Mouse (Mus musculus): ENCODE measurements around the gene Slbp. TPM values are rescaled to one million over a fixed set of nuclear protein-coding genes. Genes with fewer than 3 reads are reported as not detected.

The Slbp gene
- 369 and 394 TPM in 2 replicates for polyA plus RNA-seq (2014; fragmentation: Nextera tagmentation; extraction: Ambion mirVana)

DNA sequence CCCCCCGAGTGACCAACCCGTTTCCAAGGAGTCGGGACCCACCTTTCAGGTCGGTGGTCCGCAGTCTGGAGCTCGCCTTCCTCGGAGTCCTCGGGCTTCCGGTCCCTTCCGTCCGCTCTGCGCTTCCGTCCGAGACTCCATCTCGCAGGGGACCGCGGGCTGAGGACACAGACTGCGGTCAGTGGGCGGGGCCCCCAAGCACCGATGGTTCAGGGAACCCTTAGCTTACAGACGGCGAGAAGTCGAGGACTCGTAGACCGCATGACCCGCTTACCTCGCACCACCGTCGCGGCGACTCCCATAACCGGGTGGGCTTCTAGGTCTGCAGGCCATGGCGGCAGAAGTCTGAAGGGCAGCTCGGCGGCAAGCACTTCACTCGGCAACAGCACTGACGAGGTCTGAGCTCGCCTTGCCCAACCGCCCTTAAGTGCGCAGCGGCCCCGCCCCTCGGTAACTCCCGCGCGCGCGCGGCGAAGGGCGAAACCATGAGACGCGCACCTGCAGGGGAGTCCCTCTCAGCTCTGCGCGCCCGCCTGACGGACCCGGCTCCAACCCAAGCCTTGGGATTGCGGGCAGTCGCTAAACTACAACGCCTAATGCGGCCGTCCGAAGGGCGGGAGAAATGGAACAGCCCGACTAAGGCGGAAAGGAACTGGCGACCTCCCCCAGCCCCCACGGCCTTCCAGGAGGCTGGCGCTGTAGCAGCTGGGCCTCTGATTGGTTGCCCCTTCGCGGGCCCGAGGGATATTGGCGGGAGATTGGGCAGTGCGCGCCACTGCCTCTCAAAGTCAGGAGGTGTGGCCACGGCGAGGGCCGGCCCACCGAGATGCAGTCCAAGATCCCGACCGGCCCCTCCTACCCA lies at the start of gene Slbp:
TSS of gene Slbp (minus strand) at position 654 of the 862 bp plus-strand sequence.
- Histone ChIP-seq H3K36me3 (ENCODE audit: control insufficient read depth, insufficient read depth, low read length) (peaks cover 38% of the 10 kb centered on the region), H3K9ac (ENCODE audit: low read depth, low read length) (peak within 1 kb of the TSS; percentile 93), H3K4me2 (peak within 1 kb of the TSS; percentile 96), H3K9me3 (ENCODE audit: control insufficient read depth, low read length) (no peaks in the 10 kb centered on the region), H3K4me1 (replicated peaks; ENCODE audit: control insufficient read depth, insufficient read depth, low read length) (peaks cover 35% of the 10 kb centered on the region), H3K27ac (ENCODE audit: low read depth, low read length) (peak within 1 kb of the TSS; percentile 95), H3K27me3 (replicated peaks; ENCODE audit: control insufficient read depth, insufficient read depth, low read length) (no peaks in the 10 kb centered on the region), H3K4me3 (ENCODE audit: low read depth, low read length) (peak within 1 kb of the TSS; percentile 87)
- peak; percentile 93 for ATAC-seq (replicated peaks; ENCODE audit: low FRiP score)
- WGBS = under 1% methylated on average over 82 of the region's 82 CpGs
- DNase-seq (ENCODE audit: low spot score) = peak; percentile 99

DNA sequence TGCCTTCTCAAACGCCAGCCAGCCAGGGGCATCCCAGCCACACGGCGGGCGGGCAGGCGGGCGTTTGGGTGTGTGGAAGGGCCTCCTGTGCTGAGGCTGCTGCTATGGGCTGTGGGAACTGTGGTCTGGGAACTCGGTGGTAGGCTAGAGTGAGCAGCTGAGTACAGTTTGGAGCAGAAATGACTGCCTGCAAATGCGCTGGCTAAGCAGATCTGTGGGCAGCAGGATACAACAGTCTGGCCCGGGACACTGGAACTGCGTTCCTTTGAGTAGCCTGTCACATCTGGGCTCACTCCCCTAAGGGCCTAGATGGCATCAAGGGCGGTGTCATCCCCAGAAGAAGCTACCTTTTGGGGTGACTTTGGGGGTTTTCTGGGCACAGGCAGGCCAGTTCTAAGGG lies 49.5 kb upstream of the Slbp start:
- no peaks in the 10 kb centered on the region for H3K36me3 ChIP-seq (ENCODE audit: control insufficient read depth, insufficient read depth, low read length)
- H3K27me3 ChIP-seq (replicated peaks; ENCODE audit: control insufficient read depth, insufficient read depth, low read length) = peaks cover 26% of the 10 kb centered on the region
- H3K4me3 ChIP-seq (ENCODE audit: low read depth, low read length) = no peak overlapping the region
- H3K9ac ChIP-seq (ENCODE audit: low read depth, low read length) = no peak overlapping the region
- H3K4me2 ChIP-seq = no peak overlapping the region
- WGBS = 88% methylated on average over 11 of the region's 11 CpGs
- no peak for DNase-seq (ENCODE audit: low spot score)
- ATAC-seq (replicated peaks; ENCODE audit: low FRiP score) = no peak
- peaks cover 34% of the 10 kb centered on the region for H3K4me1 ChIP-seq (replicated peaks; ENCODE audit: control insufficient read depth, insufficient read depth, low read length)
- H3K9me3 ChIP-seq (ENCODE audit: control insufficient read depth, low read length) = no peaks in the 10 kb centered on the region
- H3K27ac ChIP-seq (ENCODE audit: low read depth, low read length) = no peak overlapping the region

DNA sequence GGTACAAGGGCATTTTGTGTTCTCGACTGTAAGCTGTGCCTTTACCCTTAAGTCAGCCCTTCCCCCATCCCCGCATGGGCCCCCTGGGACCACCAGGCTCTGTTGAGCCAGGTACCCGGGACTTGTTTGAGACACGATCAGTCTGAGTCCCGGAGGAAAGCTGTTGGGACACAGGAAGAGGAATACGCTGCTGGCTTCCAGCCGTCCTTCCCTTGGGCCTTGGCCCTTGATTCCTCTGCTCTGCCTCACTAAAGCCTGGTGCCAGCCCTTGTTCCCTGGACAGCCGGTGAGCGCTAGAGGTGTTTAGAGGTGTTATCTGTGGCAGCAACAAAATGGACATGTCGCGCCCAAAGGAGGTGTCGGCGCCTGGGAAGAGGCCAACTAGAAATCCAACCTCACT lies 47.6 kb upstream of the Slbp start:
- DNase-seq (ENCODE audit: low spot score) (no peak), ATAC-seq (replicated peaks; ENCODE audit: low FRiP score) (no peak)
- no peak overlapping the region for H3K4me3 ChIP-seq (ENCODE audit: low read depth, low read length)
- peaks cover 43% of the 10 kb centered on the region for H3K27me3 ChIP-seq (replicated peaks; ENCODE audit: control insufficient read depth, insufficient read depth, low read length)
- no peaks in the 10 kb centered on the region for H3K9me3 ChIP-seq (ENCODE audit: control insufficient read depth, low read length)
- peak overlapping the region; percentile 6; the same call in 1 of the 2 replicates for H3K4me2 ChIP-seq
- 32% methylated on average over 13 of the region's 13 CpGs for WGBS
- H3K9ac ChIP-seq (ENCODE audit: low read depth, low read length) = no peak overlapping the region
- no peak overlapping the region for H3K27ac ChIP-seq (ENCODE audit: low read depth, low read length)
- peaks cover 29% of the 10 kb centered on the region for H3K4me1 ChIP-seq (replicated peaks; ENCODE audit: control insufficient read depth, insufficient read depth, low read length)
- no peaks in the 10 kb centered on the region for H3K36me3 ChIP-seq (ENCODE audit: control insufficient read depth, insufficient read depth, low read length)

DNA sequence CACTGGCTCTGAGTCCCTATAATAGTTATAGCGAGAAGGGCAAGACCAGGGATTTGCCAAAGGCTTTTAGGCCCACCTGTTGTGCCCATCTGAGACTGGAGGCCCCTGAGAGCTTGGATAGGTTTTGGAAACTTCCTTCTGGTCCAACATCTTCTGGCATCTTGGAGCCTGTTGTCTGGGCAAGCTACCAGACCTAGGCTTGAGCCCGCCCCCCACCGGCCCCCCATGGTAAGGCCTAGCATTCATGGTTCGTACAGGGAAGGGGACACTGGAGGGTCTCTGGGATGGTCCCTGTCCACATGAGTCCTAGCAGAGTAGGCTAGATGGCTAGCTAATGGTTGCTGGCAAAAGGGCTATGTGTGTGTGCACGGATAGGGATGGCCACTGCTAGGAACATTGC lies 46.3 kb upstream of the Slbp start:
- Histone ChIP-seq H3K27me3 (replicated peaks; ENCODE audit: control insufficient read depth, insufficient read depth, low read length) (peaks cover 56% of the 10 kb centered on the region), H3K4me1 (replicated peaks; ENCODE audit: control insufficient read depth, insufficient read depth, low read length) (peaks cover 32% of the 10 kb centered on the region), H3K4me3 (ENCODE audit: low read depth, low read length) (no peak overlapping the region), H3K4me2 (no peak overlapping the region), H3K36me3 (ENCODE audit: control insufficient read depth, insufficient read depth, low read length) (no peaks in the 10 kb centered on the region), H3K9me3 (ENCODE audit: control insufficient read depth, low read length) (no peaks in the 10 kb centered on the region), H3K27ac (ENCODE audit: low read depth, low read length) (no peak overlapping the region), H3K9ac (ENCODE audit: low read depth, low read length) (no peak overlapping the region)
- no peak for DNase-seq (ENCODE audit: low spot score)
- no peak for ATAC-seq (replicated peaks; ENCODE audit: low FRiP score)
- 93% methylated on average over 5 of the region's 5 CpGs for WGBS

DNA sequence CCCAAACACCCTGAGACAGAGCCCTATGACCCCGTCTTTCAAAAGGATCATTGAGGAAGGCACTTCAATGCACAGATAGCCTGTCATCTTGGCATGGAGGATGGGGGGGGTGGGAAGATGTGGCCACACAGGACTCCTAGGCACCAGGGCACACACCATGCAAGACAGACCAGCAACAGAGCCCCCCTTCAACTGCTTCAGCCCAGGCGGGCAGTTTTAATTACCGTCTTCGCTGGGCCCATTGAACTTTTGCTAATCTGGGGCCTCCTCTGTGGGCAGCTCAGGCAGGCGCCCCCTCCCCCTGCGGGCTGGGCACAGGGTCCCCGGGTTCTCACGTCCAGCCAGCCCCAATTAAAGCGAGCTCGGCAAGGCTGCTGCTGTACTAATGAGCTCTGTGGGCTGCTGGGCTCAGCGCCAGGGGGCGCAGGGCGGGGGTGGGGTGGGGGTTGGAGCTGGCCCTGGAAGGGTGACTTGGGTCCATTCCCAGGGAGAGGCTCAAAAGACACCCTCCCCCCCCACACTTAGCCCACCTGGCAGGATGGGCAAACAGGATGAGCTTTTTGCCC lies 45.7 kb upstream of the Slbp start:
- no peak overlapping the region for H3K4me3 ChIP-seq (ENCODE audit: low read depth, low read length)
- WGBS = 39% methylated on average over 13 of the region's 13 CpGs
- no peak overlapping the region for H3K4me2 ChIP-seq
- no peak overlapping the region for H3K27ac ChIP-seq (ENCODE audit: low read depth, low read length)
- H3K4me1 ChIP-seq (replicated peaks; ENCODE audit: control insufficient read depth, insufficient read depth, low read length) = peaks cover 32% of the 10 kb centered on the region
- H3K27me3 ChIP-seq (replicated peaks; ENCODE audit: control insufficient read depth, insufficient read depth, low read length) = peaks cover 56% of the 10 kb centered on the region
- DNase-seq (ENCODE audit: low spot score) (no peak), ATAC-seq (replicated peaks; ENCODE audit: low FRiP score) (no peak)
- no peaks in the 10 kb centered on the region for H3K9me3 ChIP-seq (ENCODE audit: control insufficient read depth, low read length)
- no peaks in the 10 kb centered on the region for H3K36me3 ChIP-seq (ENCODE audit: control insufficient read depth, insufficient read depth, low read length)
- no peak overlapping the region for H3K9ac ChIP-seq (ENCODE audit: low read depth, low read length)

DNA sequence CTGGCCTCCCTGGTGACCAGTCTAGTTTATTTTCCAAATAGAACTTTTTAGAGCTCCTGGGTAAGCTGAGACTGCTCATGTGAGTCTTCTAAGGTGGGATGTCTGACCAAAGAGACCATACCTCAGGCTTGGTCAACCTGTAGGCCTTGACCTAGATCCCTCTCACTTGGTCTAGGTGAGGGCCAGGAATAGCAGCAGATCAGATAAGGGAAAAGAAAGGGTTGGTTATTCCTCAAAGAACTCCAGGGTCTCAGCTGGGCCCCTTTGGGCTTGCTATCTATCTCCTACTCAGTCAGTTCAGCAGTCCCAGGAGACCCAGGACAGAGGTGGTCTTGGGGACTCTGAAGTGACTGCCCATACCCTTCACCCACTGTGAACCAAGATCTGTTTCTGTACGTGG lies 45.2 kb upstream of the Slbp start:
- no peak for ATAC-seq (replicated peaks; ENCODE audit: low FRiP score)
- no peak for DNase-seq (ENCODE audit: low spot score)
- H3K4me2 ChIP-seq = no peak overlapping the region
- H3K36me3 ChIP-seq (ENCODE audit: control insufficient read depth, insufficient read depth, low read length) = no peaks in the 10 kb centered on the region
- no peak overlapping the region for H3K9ac ChIP-seq (ENCODE audit: low read depth, low read length)
- WGBS = 52% methylated on average over 1 of the region's 1 CpGs
- H3K27ac ChIP-seq (ENCODE audit: low read depth, low read length) = no peak overlapping the region
- no peak overlapping the region for H3K4me3 ChIP-seq (ENCODE audit: low read depth, low read length)
- peaks cover 36% of the 10 kb centered on the region for H3K4me1 ChIP-seq (replicated peaks; ENCODE audit: control insufficient read depth, insufficient read depth, low read length)
- peaks cover 56% of the 10 kb centered on the region for H3K27me3 ChIP-seq (replicated peaks; ENCODE audit: control insufficient read depth, insufficient read depth, low read length)
- H3K9me3 ChIP-seq (ENCODE audit: control insufficient read depth, low read length) = no peaks in the 10 kb centered on the region

DNA sequence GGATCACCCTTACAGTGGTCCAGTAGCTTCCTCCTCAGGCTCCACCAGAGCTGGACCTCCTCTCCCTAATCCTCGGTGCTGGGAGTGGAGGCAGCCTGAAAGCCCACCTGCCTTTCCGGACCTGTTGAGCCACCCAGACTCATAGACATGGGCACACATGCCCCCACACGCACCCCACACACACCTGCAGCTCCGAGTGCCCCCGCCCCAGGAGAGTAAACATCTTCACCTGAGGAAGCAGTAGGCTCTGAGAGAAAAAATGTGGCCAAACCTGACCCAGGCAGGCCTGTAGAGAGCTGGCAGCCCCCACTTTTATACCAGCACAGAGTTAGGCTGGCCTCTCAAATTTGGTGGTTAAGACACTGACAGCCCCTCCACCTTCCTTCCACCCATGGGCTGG lies 44.1 kb upstream of the Slbp start:
- no peaks in the 10 kb centered on the region for H3K9me3 ChIP-seq (ENCODE audit: control insufficient read depth, low read length)
- H3K36me3 ChIP-seq (ENCODE audit: control insufficient read depth, insufficient read depth, low read length) = no peaks in the 10 kb centered on the region
- H3K4me1 ChIP-seq (replicated peaks; ENCODE audit: control insufficient read depth, insufficient read depth, low read length) = peaks cover 43% of the 10 kb centered on the region
- no peak overlapping the region for H3K27ac ChIP-seq (ENCODE audit: low read depth, low read length)
- WGBS = 65% methylated on average over 5 of the region's 5 CpGs
- H3K27me3 ChIP-seq (replicated peaks; ENCODE audit: control insufficient read depth, insufficient read depth, low read length) = peaks cover 58% of the 10 kb centered on the region
- no peak overlapping the region for H3K4me3 ChIP-seq (ENCODE audit: low read depth, low read length)
- DNase-seq (ENCODE audit: low spot score) = no peak
- H3K4me2 ChIP-seq = no peak overlapping the region
- ATAC-seq (replicated peaks; ENCODE audit: low FRiP score) = no peak
- no peak overlapping the region for H3K9ac ChIP-seq (ENCODE audit: low read depth, low read length)

DNA sequence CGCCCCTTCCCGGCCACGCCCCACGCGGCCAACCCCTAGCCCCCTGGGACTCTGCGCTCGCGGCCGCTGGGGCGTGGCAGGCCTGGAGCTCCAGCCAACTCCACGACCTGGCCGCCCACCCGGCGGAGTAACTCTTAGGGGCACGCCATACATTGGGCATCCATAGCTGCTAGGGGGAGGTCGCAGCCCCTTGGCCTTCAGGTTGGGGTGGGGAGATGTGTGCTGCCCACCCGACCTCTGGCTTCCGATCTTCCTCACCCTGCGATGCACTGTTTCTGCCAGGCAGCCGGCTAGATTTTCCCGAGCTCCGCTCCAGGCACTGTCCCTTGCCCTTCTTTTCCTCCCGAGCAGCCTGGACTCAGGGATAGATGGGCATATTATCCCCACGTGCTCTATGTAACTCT lies 43.3 kb upstream of the Slbp start:
- H3K27ac ChIP-seq (ENCODE audit: low read depth, low read length) = peak overlapping the region; percentile 73; the same call in 1 of the 2 replicates
- H3K36me3 ChIP-seq (ENCODE audit: control insufficient read depth, insufficient read depth, low read length) = no peaks in the 10 kb centered on the region
- ATAC-seq (replicated peaks; ENCODE audit: low FRiP score) (peak; percentile 24; the same call in 1 of the 2 replicates), DNase-seq (ENCODE audit: low spot score) (no peak)
- peaks cover 43% of the 10 kb centered on the region for H3K4me1 ChIP-seq (replicated peaks; ENCODE audit: control insufficient read depth, insufficient read depth, low read length)
- H3K9ac ChIP-seq (ENCODE audit: low read depth, low read length) = peak overlapping the region; percentile 68
- 6% methylated on average over 24 of the region's 24 CpGs for WGBS
- H3K4me3 ChIP-seq (ENCODE audit: low read depth, low read length) = peak overlapping the region; percentile 52
- H3K4me2 ChIP-seq = peak overlapping the region; percentile 84
- peaks cover 58% of the 10 kb centered on the region for H3K27me3 ChIP-seq (replicated peaks; ENCODE audit: control insufficient read depth, insufficient read depth, low read length)
- no peaks in the 10 kb centered on the region for H3K9me3 ChIP-seq (ENCODE audit: control insufficient read depth, low read length)

All from liver, embryonic 11.5 days (tissue).